Mouse (Mus musculus) liver, postnatal 0 days (tissue): ENCODE data around the gene Phf6.

ENCODE experiments used
- CTCF ChIP-seq: sonication (generic); IDR thresholded peaks from 2 replicates; pipeline ENCODE4 v1.5.1; 2016; ENCODE audit warnings: antibody characterized with exemption, low read depth
- EP300 ChIP-seq: IDR thresholded peaks from 2 replicates; pipeline ENCODE4 v1.6.1; 2016; ENCODE audit warnings: antibody characterized with exemption, low read depth, mild to moderate bottlenecking

- peak; percentile 77 for TF ChIP-seq CTCF
- TF ChIP-seq EP300 = no peak
These were observed 22.4 kb downstream of the Phf6 start for GRCm38 (mm10) chrX:52934496-52934895.
